Mouse (Mus musculus): ENCODE measurements around the gene Zbtb9. TPM values are rescaled to one million over a fixed set of nuclear protein-coding genes. Genes with fewer than 3 reads are reported as not detected.
A peak's percentile ranks its signal among the peaks of the same experiment; 100 is the strongest.

The Zbtb9 gene
- polyA plus RNA-seq, 1 experiment: 10.4 TPM

DNA sequence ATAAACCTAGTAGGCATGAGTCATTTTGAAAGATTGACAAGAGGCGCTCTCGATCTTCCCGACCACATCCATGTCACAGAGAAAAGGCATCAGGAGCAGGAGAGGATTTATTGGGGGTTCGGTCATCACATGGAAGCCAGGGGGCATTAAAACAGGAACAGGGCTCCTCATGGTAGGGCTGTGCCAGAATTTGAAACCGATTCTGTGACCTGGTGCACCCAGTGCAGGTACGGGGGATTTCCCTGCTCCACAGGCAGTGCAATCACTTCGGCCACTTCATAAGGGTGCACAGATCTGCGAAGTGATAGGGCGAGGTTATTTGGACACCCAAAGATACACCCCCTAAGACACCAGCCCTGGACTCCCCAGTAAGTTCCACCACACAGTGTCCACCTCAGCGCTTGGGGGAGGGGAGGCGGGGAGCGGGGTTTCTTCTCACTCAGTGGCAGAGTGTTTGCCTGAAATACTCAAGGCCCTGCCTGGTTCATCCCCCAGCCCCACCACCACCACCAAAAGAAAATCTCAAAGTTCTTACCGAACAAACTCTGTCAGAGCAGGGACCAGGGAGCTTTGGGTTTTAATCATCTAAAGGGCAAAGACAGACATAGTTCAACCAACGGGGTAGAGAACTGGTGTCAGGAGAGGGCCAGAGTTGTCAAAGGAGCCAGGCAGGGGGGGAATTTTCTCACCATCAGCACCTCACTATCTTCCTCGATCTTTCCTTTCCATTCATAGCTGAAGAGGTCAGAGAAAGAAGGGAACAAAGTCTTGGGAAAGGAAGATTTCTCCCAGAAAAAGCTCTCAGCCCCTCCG is 34.9 kb upstream of the Zbtb9 start:
- Histone ChIP-seq H3K27ac (ENCODE audit: insufficient read depth, low read depth, low read length) (peak overlapping the region; percentile 79), H3K4me1 (ENCODE audit: control insufficient read depth, insufficient read depth, low read length) (peaks cover 21% of the 10 kb centered on the region), H3K4me3 (ENCODE audit: insufficient read depth, low read length) (peak overlapping the region; percentile 84)
- TF ChIP-seq CTCF (IDR thresholded peaks at IDR 0.05; ENCODE audit: low read depth, low read length): no peak
- no peak for TF ChIP-seq POLR2A (IDR thresholded peaks at IDR 0.05; ENCODE audit: borderline replicate concordance, low read depth, low read length)

GRCm38 (mm10) chr17:26938731-26939130 is 34.2 kb upstream of the Zbtb9 start:
- Histone ChIP-seq H3K4me1 (ENCODE audit: control insufficient read depth, insufficient read depth, low read length) (peaks cover 20% of the 10 kb centered on the region), H3K4me3 (ENCODE audit: insufficient read depth, low read length) (peak overlapping the region; percentile 84), H3K27ac (ENCODE audit: insufficient read depth, low read depth, low read length) (peak overlapping the region; percentile 79)
- TF ChIP-seq POLR2A (IDR thresholded peaks at IDR 0.05; ENCODE audit: borderline replicate concordance, low read depth, low read length) (no peak), CTCF (IDR thresholded peaks at IDR 0.05; ENCODE audit: low read depth, low read length) (no peak)

GRCm38 (mm10) chr17:26939178-26939972 is 33.6 kb upstream of the Zbtb9 start, which contains the start of gene Cuta:
Cuta (minus strand) TSS chr17:26939569.
- H3K4me1 ChIP-seq (ENCODE audit: control insufficient read depth, insufficient read depth, low read length): peaks cover 18% of the 10 kb centered on the region
- H3K27ac ChIP-seq (ENCODE audit: insufficient read depth, low read depth, low read length): peak within 1 kb of the TSS; percentile 79
- no peak for TF ChIP-seq CTCF (IDR thresholded peaks at IDR 0.05; ENCODE audit: low read depth, low read length)
- TF ChIP-seq POLR2A (IDR thresholded peaks at IDR 0.05; ENCODE audit: borderline replicate concordance, low read depth, low read length): 0 out of 2 replicates have a peak, but pooled peaks have one; percentile 52
- H3K4me3 ChIP-seq (ENCODE audit: insufficient read depth, low read length): peak within 1 kb of the TSS; percentile 84

DNA sequence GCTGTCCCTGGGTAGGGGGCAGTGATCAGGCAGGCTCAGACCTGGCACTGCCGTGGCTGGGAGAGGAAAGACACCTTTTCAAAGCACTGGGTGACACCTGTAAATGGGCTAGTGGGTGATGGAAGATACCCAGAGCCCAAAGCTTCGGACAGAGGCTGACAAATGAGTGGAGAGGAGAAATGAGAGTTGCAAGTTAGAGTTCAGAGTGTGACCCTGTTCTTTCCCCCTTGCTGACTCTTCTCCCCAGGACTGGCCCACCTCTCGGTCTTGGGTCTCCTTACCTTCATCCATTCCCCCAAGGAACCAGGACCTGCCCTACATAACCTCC is 33.0 kb upstream of the Zbtb9 start:
- H3K4me1 ChIP-seq (ENCODE audit: control insufficient read depth, insufficient read depth, low read length): peaks cover 18% of the 10 kb centered on the region
- peak overlapping the region; percentile 60 for H3K4me3 ChIP-seq (ENCODE audit: insufficient read depth, low read length)
- no peak for TF ChIP-seq POLR2A (IDR thresholded peaks at IDR 0.05; ENCODE audit: borderline replicate concordance, low read depth, low read length)
- TF ChIP-seq CTCF (IDR thresholded peaks at IDR 0.05; ENCODE audit: low read depth, low read length): no peak
- peak overlapping the region; percentile 71 for H3K27ac ChIP-seq (ENCODE audit: insufficient read depth, low read depth, low read length)

DNA sequence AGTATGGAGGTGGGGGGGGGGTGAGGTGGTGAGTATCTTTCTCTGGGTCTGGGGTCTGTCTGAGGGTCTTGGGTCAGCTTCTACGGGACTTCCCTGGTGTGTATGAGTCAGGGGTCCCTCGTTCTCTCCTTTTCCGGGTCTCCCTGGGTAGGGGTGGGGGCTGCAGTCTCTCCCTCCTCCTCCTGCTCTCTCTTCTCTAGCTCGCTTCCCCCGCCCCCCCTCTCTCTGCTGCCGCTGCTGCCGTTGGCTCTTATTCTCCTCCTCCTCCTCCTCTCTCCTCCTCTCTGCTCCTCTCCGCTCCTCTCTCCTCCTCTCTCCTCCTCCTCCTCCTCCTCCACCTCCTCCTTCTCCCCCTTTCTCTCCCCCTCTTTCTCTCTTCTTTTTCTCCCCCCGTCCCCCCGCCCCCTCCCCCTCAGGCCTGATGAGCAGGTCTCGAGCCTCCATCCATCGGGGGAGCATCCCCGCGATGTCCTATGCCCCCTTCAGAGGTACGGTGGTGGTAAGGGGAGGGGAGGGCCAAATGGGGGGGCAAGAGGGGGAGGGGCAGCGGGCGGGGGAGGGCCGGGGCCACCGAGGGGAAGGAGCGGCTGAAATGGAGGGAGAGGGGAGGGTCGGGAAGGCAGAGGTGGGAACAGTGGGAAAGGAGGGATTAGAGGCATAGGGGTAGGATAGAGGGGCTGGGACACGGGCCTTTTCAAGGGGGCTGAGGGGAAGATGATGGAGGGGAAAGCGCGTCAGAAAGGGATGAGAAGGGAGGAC is 31.8 kb upstream of the Zbtb9 start, which contains the start of gene Syngap1:
Gene Syngap1 (plus strand): TSS at position 223 of the 759 bp plus-strand sequence.
- Histone ChIP-seq H3K27ac (ENCODE audit: insufficient read depth, low read depth, low read length) (peak within 1 kb of the TSS; percentile 71), H3K4me3 (ENCODE audit: insufficient read depth, low read length) (peak within 1 kb of the TSS; percentile 60), H3K4me1 (ENCODE audit: control insufficient read depth, insufficient read depth, low read length) (peaks cover 18% of the 10 kb centered on the region)
- no peak for TF ChIP-seq POLR2A (IDR thresholded peaks at IDR 0.05; ENCODE audit: borderline replicate concordance, low read depth, low read length)
- no peak for TF ChIP-seq CTCF (IDR thresholded peaks at IDR 0.05; ENCODE audit: low read depth, low read length)

GRCm38 (mm10) chr17:26941841-26942570 is 31.0 kb upstream of the Zbtb9 start:
- Histone ChIP-seq H3K4me3 (ENCODE audit: insufficient read depth, low read length) (no peak overlapping the region), H3K4me1 (ENCODE audit: control insufficient read depth, insufficient read depth, low read length) (peaks cover 18% of the 10 kb centered on the region), H3K27ac (ENCODE audit: insufficient read depth, low read depth, low read length) (peak overlapping the region; percentile 59)
- TF ChIP-seq CTCF (IDR thresholded peaks at IDR 0.05; ENCODE audit: low read depth, low read length) (no peak), POLR2A (IDR thresholded peaks at IDR 0.05; ENCODE audit: borderline replicate concordance, low read depth, low read length) (no peak)

DNA sequence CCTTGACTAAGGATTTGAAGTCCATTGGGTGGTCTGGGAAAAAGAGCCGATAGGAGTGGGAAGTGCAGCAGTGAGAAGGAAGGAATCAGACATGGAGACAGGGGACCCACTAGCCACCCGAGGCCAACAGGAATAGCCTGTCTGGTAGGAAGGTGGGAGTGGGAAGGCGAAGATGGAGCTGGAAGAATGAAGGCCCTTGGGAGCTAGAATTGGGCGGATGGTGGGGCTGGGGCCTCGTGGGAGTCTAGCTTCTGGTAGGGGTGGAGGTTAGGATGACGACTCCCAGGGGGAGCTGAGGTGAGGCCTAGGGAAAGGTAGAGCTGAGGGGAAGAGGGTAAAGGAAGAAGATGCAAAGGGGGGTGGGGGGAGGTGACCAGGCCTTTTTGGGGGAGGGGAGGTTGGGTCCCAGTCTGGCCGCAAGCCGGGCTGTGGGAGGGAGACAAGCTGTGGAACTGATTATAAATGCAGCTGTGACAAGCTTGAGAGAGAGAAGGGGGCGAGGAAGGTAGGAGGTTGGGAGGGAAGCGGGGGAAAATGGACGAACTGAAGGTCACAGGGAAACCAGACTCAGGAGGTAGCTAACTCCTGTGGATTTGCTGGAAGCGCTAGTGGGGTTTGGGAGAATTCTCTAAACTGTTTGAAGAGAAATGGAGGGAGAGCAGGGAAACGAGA is 27.0 kb upstream of the Zbtb9 start:
- peak overlapping the region; percentile 52 for H3K4me3 ChIP-seq (ENCODE audit: insufficient read depth, low read length)
- TF ChIP-seq CTCF (IDR thresholded peaks at IDR 0.05; ENCODE audit: low read depth, low read length) (no peak), POLR2A (IDR thresholded peaks at IDR 0.05; ENCODE audit: borderline replicate concordance, low read depth, low read length) (no peak)
- H3K4me1 ChIP-seq (ENCODE audit: control insufficient read depth, insufficient read depth, low read length): peaks cover 11% of the 10 kb centered on the region

DNA sequence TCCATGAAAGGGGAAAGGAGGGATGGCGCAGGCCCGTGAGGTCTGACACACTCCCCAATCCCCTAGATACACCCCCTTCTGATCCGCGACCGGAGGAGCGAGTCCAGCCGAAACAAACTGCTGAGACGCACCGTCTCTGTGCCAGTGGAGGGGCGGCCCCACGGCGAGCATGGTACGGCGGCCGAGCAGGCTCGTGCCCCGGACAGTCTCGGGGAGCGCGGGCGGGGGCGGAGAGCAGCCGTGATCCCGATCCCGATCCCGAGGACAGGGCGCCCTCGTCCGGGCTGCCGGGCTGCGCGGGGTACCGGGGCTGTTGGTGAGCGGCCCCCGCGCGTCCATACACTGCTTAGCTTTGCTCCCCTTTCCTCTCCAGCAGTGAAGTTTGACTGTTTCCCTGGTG is 26.4 kb upstream of the Zbtb9 start:
- H3K4me1 ChIP-seq (ENCODE audit: control insufficient read depth, insufficient read depth, low read length): peaks cover 10% of the 10 kb centered on the region
- H3K4me3 ChIP-seq (ENCODE audit: insufficient read depth, low read length): peak overlapping the region; percentile 52
- no peak for TF ChIP-seq CTCF (IDR thresholded peaks at IDR 0.05; ENCODE audit: low read depth, low read length)
- TF ChIP-seq POLR2A (IDR thresholded peaks at IDR 0.05; ENCODE audit: borderline replicate concordance, low read depth, low read length): no peak
- no peak overlapping the region for H3K27ac ChIP-seq (ENCODE audit: insufficient read depth, low read depth, low read length)

More for the DNA sequence above, 27.0 kb upstream of the Zbtb9 start:
- no peak overlapping the region for H3K27ac ChIP-seq (ENCODE audit: insufficient read depth, low read depth, low read length)
